Mouse (Mus musculus): ENCODE results near the gene Dnase1l1.

DNA sequence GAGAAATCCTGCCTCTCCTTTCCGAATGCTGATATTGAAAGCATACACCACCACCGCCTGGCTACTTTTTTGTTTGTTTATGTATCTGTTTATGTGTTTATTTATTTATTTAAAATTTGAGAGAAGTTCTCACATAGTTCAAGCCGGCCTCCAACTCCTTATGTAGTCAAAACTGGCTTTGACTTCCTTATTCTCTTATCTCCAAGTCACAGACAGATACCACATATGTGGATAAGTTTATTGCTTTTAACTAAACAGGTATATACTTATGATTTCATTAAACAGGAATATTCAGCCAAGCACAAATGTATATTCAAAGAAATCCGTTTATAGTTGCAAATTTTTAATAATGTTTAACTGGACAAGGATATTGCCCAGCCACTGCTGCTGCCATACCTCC, 11.3 kb upstream of the Dnase1l1 start:
- TF ChIP-seq CTCF (IDR thresholded peaks at IDR 0.05; ENCODE audit: low read depth) = no peak
- no peak for TF ChIP-seq EP300 (IDR thresholded peaks at IDR 0.05; ENCODE audit: low read depth)

All from liver, embryonic 14.5 days (tissue).